ENCODE assay signal across 9 mouse cellular contexts in the genomic region with DNA sequence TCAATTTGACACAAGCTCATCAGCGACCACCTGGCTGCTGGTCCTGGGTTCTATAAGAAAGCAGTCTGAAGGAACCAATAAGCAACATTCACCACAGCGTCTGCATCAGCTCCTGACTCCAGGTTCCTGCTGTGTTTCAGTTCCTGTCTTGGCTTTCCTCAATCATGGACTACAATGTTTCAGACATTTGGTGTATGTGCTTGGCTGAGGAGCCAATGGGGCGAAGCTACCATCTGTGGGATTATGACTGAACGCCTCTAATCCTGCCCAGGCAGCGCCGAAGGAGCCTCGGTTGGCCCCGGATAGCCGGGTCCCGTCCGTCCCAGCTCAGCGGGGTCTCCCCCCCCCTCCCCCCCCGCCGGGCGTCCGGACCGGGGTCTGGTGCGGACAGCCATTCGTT. TPM values are rescaled to one million over a fixed set of nuclear protein-coding genes. Genes with fewer than 3 reads are reported as not detected.
DNase-seq lines count a peak whose midpoint lies in the region; TF ChIP-seq lines count a peak whose summit lies in the region.
"Had no signal": no experiment of that assay in that cellular context is flagged by ENCODE, and none has a peak within 500 bp of the region (broad histone marks: within the 10 kb centered on the region; RNA-seq: fewer than 3 reads in every experiment).

No protein-coding gene starts in this region.

- DNase-seq in CD8-positive naive resting alpha-beta T cell, adult 2 months (ENCODE audit: low read depth in 2 of 2, low spot score in 2 of 2) = peak; percentile 76 to 83
- DNase-seq in T-cell, adult 2 months (ENCODE audit: low spot score) = peak; percentile 73
- peak; percentile 84 for DNase-seq in gastrocnemius, adult 2 months
- DNase-seq in left cerebral cortex, postnatal 14 days (ENCODE audit: low spot score in 2 of 2) = peak; percentile 67 to 79
- peak; percentile 73 for DNase-seq in right cerebral cortex, postnatal 14 days
- peak; percentile 45 to 71 for DNase-seq in urinary bladder, postnatal 36 days (ENCODE audit: low spot score in 2 of 2)
- DNase-seq in Muller cell, postnatal 12 days (ENCODE audit: inconsistent ontology term) = no peak
- no peak for DNase-seq in c-Kit-positive CD71-positive TER-119-positive erythroid progenitor cells, embryonic 14.5 days (ENCODE audit: low spot score)

- no peak for TF ChIP-seq CTCF in gastrocnemius, adult 2 months (IDR thresholded peaks at IDR 0.05)

- H3K27ac ChIP-seq in gastrocnemius, adult 2 months = no peak overlapping the region
- H3K27ac ChIP-seq: limb, embryonic 12.5 days had no signal

- intact Hi-C loops in gastrocnemius, adult 2 months (cut with DNase I) = no loop called here
- intact Hi-C loops in left cerebral cortex, postnatal 14 days (cut with DNase I) = no loop called here

- H3K4me3 ChIP-seq in gastrocnemius, adult 2 months = no peak overlapping the region
- H3K4me3 ChIP-seq: limb, embryonic 12.5 days had no signal

RNA-seq across cellular contexts. Expression of a gene that starts 18.8 kb away (rescaled TPM):
- 10 to 100 TPM in 1 of 2 experiments, 1 to 10 TPM in 1; 8.3 to 12.4 TPM for total RNA-seq in gastrocnemius, adult 2 months (2021)
- total RNA-seq in left cerebral cortex, postnatal 14 days (2021) = 100 to 1,000 TPM; 134 to 139 TPM

RNA-seq across cellular contexts. Expression of a gene that starts 50.4 kb away (rescaled TPM):
- total RNA-seq in gastrocnemius, adult 2 months (2021) = 10 to 100 TPM; 19.3 to 19.6 TPM
- 1 to 10 TPM; 8.4 to 8.7 TPM for total RNA-seq in left cerebral cortex, postnatal 14 days (2021)

Comparison
In these comparisons a context has a peak if more than half of its experiments do, and no peak if none do; other contexts are left out.
1. DNase-seq: peak in CD8-positive naive resting alpha-beta T cell, adult 2 months (2 of 2), T-cell, adult 2 months (single experiment), gastrocnemius, adult 2 months (single experiment), left cerebral cortex, postnatal 14 days (2 of 2), right cerebral cortex, postnatal 14 days (single experiment) and urinary bladder, postnatal 36 days (2 of 2); none in Muller cell, postnatal 12 days (single experiment) and c-Kit-positive CD71-positive TER-119-positive erythroid progenitor cells, embryonic 14.5 days (single experiment).
2. RNA of a gene that starts 18.8 kb away (total RNA-seq): 134 to 139 TPM in left cerebral cortex, postnatal 14 days; 8.3 to 12.4 TPM in gastrocnemius, adult 2 months; every median in the first group is over 10 times any median in the second.